Mouse (Mus musculus) monocyte, adult 59 days (primary cell): ENCODE measurements around the gene Ttc21a. TPM values are rescaled to one million over a fixed set of nuclear protein-coding genes. Genes with fewer than 3 reads are reported as not detected.

Experiments
- total RNA-seq, 2 experiments: library from RNA; stranded (reverse); gene quantifications; one replicate each; pipeline ENCODE4 v1.2.4; 2023

The Ttc21a gene
- total RNA-seq: under 1 TPM in 1 of 2 experiments, not detected in 1; 0.15 TPM

DNA sequence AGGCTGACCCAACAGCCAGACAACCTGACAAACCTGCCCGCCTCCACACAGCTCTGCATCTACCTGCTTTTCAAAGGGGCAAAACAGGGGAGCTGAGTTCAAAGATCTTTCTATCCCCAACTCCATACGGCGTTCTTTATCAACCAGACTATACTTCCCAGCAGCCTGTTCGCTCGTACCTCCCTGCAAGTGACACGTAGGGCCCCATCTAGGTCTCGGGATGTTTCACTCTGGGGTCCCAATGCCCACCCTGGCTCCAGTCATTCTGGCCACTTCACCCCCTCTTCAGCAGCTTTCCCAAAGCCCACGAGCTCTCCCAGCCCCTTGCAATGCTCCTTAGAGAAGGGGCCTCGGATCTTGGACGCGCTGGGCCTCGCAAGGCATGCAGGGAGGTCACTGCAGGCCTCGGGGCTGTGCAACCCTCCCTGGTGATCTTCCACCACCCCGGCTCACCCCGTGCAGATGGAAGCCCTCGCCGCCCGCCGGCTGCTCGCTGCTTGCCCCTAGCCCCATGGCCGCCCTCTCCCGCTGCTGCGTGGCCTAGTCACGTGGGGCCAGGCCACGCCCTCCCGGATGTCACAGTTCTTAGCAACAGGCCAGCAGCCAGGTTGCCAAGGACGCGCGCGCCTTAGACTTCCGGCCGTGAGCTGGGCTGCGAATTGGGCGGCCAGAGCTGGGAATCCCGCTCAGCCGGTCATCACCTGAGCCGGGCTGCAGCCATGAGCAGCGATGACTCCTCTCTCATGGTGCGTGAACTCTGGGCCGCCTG is at the start of gene Ttc21a, which contains the start of gene Gorasp1:
Gene Ttc21a (plus strand): TSS at position 602 of the 769 bp plus-strand sequence.
Gene Gorasp1 (minus strand): TSS at position 561 of the 769 bp plus-strand sequence.

GRCm38 (mm10) chr9:119894339-119895009 is 42.9 kb upstream of the Ttc21a start, which contains the start of gene Wdr48:
Gene Wdr48 (plus strand): TSS chr9:119894878.

GRCm38 (mm10) chr9:119984536-119985011 is 47.2 kb downstream of the Ttc21a start, which contains the start of gene Csrnp1:
Gene Csrnp1 (minus strand): TSS chr9:119984658.

Other genes with a start within 250 kb of the Ttc21a start
- not detected for gene Scn10a, start 218.3 kb upstream of the Ttc21a start, total RNA-seq
- not detected for gene Scn11a, start 112.2 kb upstream of the Ttc21a start, total RNA-seq
- 10 to 100 TPM; 48.1 to 56.3 TPM for gene Wdr48, start 42.7 kb upstream of the Ttc21a start, total RNA-seq
- 10 to 100 TPM in 1 of 2 experiments, 1 to 10 TPM in 1; 6.8 to 10.9 TPM for gene Gorasp1, start within 50 bp of the Ttc21a start, total RNA-seq
- gene Csrnp1, start 47.1 kb downstream of the Ttc21a start, total RNA-seq: 100 to 1,000 TPM; 118 to 123 TPM
- 1 to 10 TPM in 1 of 2 experiments, under 1 TPM in 1; 0.63 to 2.8 TPM for gene Xirp1, start 86.0 kb downstream of the Ttc21a start, total RNA-seq
- gene Cx3cr1, start 132.3 kb downstream of the Ttc21a start, total RNA-seq: 100 to 1,000 TPM; 261 to 284 TPM
- gene Ccr8, start 154.5 kb downstream of the Ttc21a start, total RNA-seq: not detected
- gene Slc25a38, start 172.8 kb downstream of the Ttc21a start, total RNA-seq: 10 to 100 TPM; 44.8 to 50.3 TPM
- gene Rpsa, start 190.1 kb downstream of the Ttc21a start, total RNA-seq: 1,000 to 10,000 TPM; 1,179 to 1,199 TPM
- gene Mobp, start 212.1 kb downstream of the Ttc21a start, total RNA-seq: not detected